Comparison of ENCODE assay signal across 19 mouse cellular contexts in genomic region chr11:26518991-26519390, GRCm38 (mm10).
DNase-seq lines count a peak whose midpoint lies in the region; ATAC-seq and TF ChIP-seq lines count a peak whose summit lies in the region.
"Had no signal": no experiment of that assay in that cellular context is flagged by ENCODE, and none has a peak within 500 bp of the region (broad histone marks: within the 10 kb centered on the region; RNA-seq: fewer than 3 reads in every experiment).

No protein-coding gene starts in this region.

- no peaks in the 10 kb centered on the region for H3K4me1 ChIP-seq in lung, embryonic 14.5 days (ENCODE audit: insufficient read depth)
- H3K4me1 ChIP-seq in forebrain, embryonic 14.5 days (ENCODE audit: control insufficient read depth, insufficient read depth, low read length), result no peaks in the 10 kb centered on the region
- H3K4me1 ChIP-seq: embryonic facial prominence, embryonic 15.5 days; forebrain, embryonic 13.5 days; hindbrain, embryonic 10.5 days; limb, embryonic 13.5 days; midbrain, embryonic 12.5 days had no signal

- no peaks in the 10 kb centered on the region for H3K9me3 ChIP-seq in lung, embryonic 14.5 days (ENCODE audit: low read depth, low read length)
- no peaks in the 10 kb centered on the region for H3K9me3 ChIP-seq in forebrain, embryonic 14.5 days (replicated peaks; ENCODE audit: control insufficient read depth, low read length)
- H3K9me3 ChIP-seq: embryonic facial prominence, embryonic 15.5 days; forebrain, embryonic 13.5 days; heart, embryonic 13.5 days; hindbrain, embryonic 10.5 days; midbrain, embryonic 12.5 days had no signal

- WGBS in lung, embryonic 14.5 days, result 65% methylated on average over 3 of the region's 3 CpGs
- 91% methylated on average over 3 of the region's 3 CpGs for WGBS in forebrain, embryonic 14.5 days

- DNase-seq in adrenal gland, postnatal 10 days, result peak; percentile 3
- no peak for DNase-seq in adrenal gland, postnatal 14 days
- DNase-seq in lung, embryonic 14.5 days, result peak; percentile 2
- no peak for DNase-seq in lung, postnatal 4 days
- DNase-seq in NIH3T3 (ENCODE audit: low read depth), result peak; percentile 79
- peak; percentile 1 for DNase-seq in lung, postnatal 25 days (ENCODE audit: low spot score)
- no peak for DNase-seq in forebrain, embryonic 14.5 days (ENCODE audit: low spot score)
- DNase-seq: cerebellum, postnatal 14 days; embryo, embryonic 11 days; kidney, adult 8-10 months; right cerebral cortex, postnatal 25 days had no signal

- no peak overlapping the region for H3K27ac ChIP-seq in lung, embryonic 14.5 days (ENCODE audit: low read depth)
- H3K27ac ChIP-seq in forebrain, embryonic 14.5 days (ENCODE audit: low read depth, low read length), result no peak overlapping the region
- H3K27ac ChIP-seq: embryonic facial prominence, embryonic 15.5 days; forebrain, embryonic 13.5 days; heart, embryonic 13.5 days; hindbrain, embryonic 10.5 days; limb, embryonic 13.5 days; macrophage; midbrain, embryonic 12.5 days; stomach, postnatal 0 days had no signal

- H3K4me2 ChIP-seq in lung, embryonic 14.5 days, result no peak overlapping the region
- H3K4me2 ChIP-seq in forebrain, embryonic 14.5 days (ENCODE audit: low read length), result no peak overlapping the region
- H3K4me2 ChIP-seq: embryonic facial prominence, embryonic 15.5 days; forebrain, embryonic 13.5 days; heart, embryonic 13.5 days; limb, embryonic 13.5 days; midbrain, embryonic 12.5 days had no signal

- H3K27me3 ChIP-seq in lung, embryonic 14.5 days (ENCODE audit: insufficient read depth, low read length), result no peaks in the 10 kb centered on the region
- no peaks in the 10 kb centered on the region for H3K27me3 ChIP-seq in forebrain, embryonic 14.5 days (replicated peaks; ENCODE audit: control insufficient read depth, insufficient read depth, low read length)
- H3K27me3 ChIP-seq: embryonic facial prominence, embryonic 15.5 days; forebrain, embryonic 13.5 days; heart, embryonic 13.5 days; limb, embryonic 13.5 days; midbrain, embryonic 12.5 days had no signal

- no peak for TF ChIP-seq CTCF in lung, embryonic 14.5 days (IDR thresholded peaks at IDR 0.05; ENCODE audit: low read depth)

- no peak overlapping the region for H3K9ac ChIP-seq in lung, embryonic 14.5 days
- H3K9ac ChIP-seq in forebrain, embryonic 14.5 days (ENCODE audit: low read length), result no peak overlapping the region
- H3K9ac ChIP-seq: embryonic facial prominence, embryonic 15.5 days; forebrain, embryonic 13.5 days; heart, embryonic 13.5 days; limb, embryonic 13.5 days; midbrain, embryonic 12.5 days had no signal

- no peaks in the 10 kb centered on the region for H3K36me3 ChIP-seq in lung, embryonic 14.5 days (ENCODE audit: insufficient read depth)
- H3K36me3 ChIP-seq in forebrain, embryonic 14.5 days (ENCODE audit: control insufficient read depth, insufficient read depth, low read length), result no peaks in the 10 kb centered on the region
- H3K36me3 ChIP-seq: embryonic facial prominence, embryonic 15.5 days; hindbrain, embryonic 10.5 days; limb, embryonic 13.5 days; midbrain, embryonic 12.5 days had no signal

- ATAC-seq in lung, embryonic 14.5 days (ENCODE audit: insufficient read depth), result no peak
- ATAC-seq in forebrain, embryonic 14.5 days, result no peak
- ATAC-seq: forebrain, embryonic 13.5 days had no signal

- no peak overlapping the region for H3K4me3 ChIP-seq in lung, embryonic 14.5 days (ENCODE audit: low read depth, low read length)
- H3K4me3 ChIP-seq in forebrain, embryonic 14.5 days (ENCODE audit: low read depth, low read length), result no peak overlapping the region
- H3K4me3 ChIP-seq: embryonic facial prominence, embryonic 15.5 days; forebrain, embryonic 13.5 days; heart, embryonic 13.5 days; hindbrain, embryonic 10.5 days; limb, embryonic 13.5 days; midbrain, embryonic 12.5 days had no signal

Comparison
In these comparisons a context has a peak if more than half of its experiments do, and no peak if none do; other contexts are left out.
1. DNase-seq: peak in adrenal gland, postnatal 10 days (single experiment), lung, embryonic 14.5 days (single experiment), NIH3T3 (single experiment) and lung, postnatal 25 days (single experiment); none in adrenal gland, postnatal 14 days (single experiment), lung, postnatal 4 days (0 of 2) and forebrain, embryonic 14.5 days (single experiment).